Mouse (Mus musculus) forebrain, embryonic 11.5 days (tissue): ENCODE measurements at regions not wholly inside any gene's neighbourhood (a gene's known extent, or its start where the extent isn't known, plus 50 kb on each side); places are given as distances from the start of the nearest gene placed in this dataset.

Source experiments
- ATAC-seq: fragments of 200-750 bp; cut with Nextera tagmentation; replicated peaks from 2 replicates; pipeline ENCODE4 v1.8.0; 2017; ENCODE audit warnings: moderate TSS enrichment; ENCODE audit not compliant: low FRiP score
- DNase-seq: peaks from one replicate; pipeline ENCODE4 v3.0.0-alpha.2; 2017; ENCODE audit warnings: low spot score
- H3K27ac ChIP-seq: fragments of 300-500 bp; sonication (generic); 2 replicates; pipeline ENCODE4 v1.5.1; 2014; ENCODE audit warnings: low read depth, low read length
- H3K27me3 ChIP-seq: fragments of 300-500 bp; sonication (generic); 2 replicates; pipeline ENCODE4 v1.6.1; 2014; ENCODE audit warnings: mild to moderate bottlenecking, low read length, mixed read lengths; ENCODE audit not compliant: control insufficient read depth, insufficient read depth
- H3K36me3 ChIP-seq: fragments of 300-500 bp; sonication (generic); 2 replicates; pipeline ENCODE4 v1.6.1; 2014; ENCODE audit warnings: mild to moderate bottlenecking, low read length, moderate library complexity, mixed read lengths; ENCODE audit not compliant: control insufficient read depth, insufficient read depth
- H3K4me1 ChIP-seq: fragments of 300-500 bp; sonication (generic); replicated peaks from 2 replicates; pipeline ENCODE4 v1.6.1; 2014; ENCODE audit warnings: low read length, mixed read lengths; ENCODE audit not compliant: control insufficient read depth, insufficient read depth
- H3K4me2 ChIP-seq: fragments of 300-500 bp; sonication (generic); 2 replicates; pipeline ENCODE4 v1.6.1; 2014; ENCODE audit warnings: low read depth, mild to moderate bottlenecking, low read length, moderate library complexity, mixed read lengths; ENCODE audit not compliant: severe bottlenecking
- H3K4me3 ChIP-seq: fragments of 300-500 bp; sonication (generic); 2 replicates; pipeline ENCODE4 v1.5.1; 2014; ENCODE audit warnings: low read depth, low read length
- H3K9ac ChIP-seq: fragments of 300-500 bp; sonication (generic); 2 replicates; pipeline ENCODE4 v1.6.1; 2014; ENCODE audit warnings: low read length
- H3K9me3 ChIP-seq: fragments of 300-500 bp; sonication (generic); 2 replicates; pipeline ENCODE4 v1.6.1; 2016; ENCODE audit warnings: low read length, mixed read lengths; ENCODE audit not compliant: control insufficient read depth
- WGBS: fragments of 180-500 bp; shearing (Covaris S2); extraction: QIAGEN DNeasy Blood & Tissue Kit; methylation state at CpG from one replicate; pipeline ENCODE4 v1.1.7; 2014; 5-methylcytosine and 5-hydroxymethylcytosine counted together

DNA sequence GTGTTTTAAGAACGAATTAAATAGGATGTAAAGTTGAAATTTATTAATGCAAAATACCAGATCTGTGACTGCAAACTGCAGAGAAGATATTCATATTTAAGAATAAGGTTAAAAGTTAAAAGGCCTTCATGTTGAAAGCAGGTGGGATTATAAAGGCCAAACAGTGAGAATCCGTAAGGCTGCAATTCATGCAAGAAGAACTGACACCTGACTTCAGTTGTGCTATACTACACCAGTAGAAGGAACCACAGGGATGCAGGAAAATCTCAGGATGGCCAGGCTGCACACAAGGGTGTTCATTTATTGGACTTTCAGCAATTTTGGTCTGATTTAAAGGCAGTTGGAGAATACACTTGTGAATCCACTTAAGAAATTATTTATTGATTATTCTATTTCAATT lies 147.4 kb upstream of the Cypt12 start:
- Histone ChIP-seq H3K9me3 (no peaks in the 10 kb centered on the region), H3K27me3 (no peaks in the 10 kb centered on the region), H3K9ac (no peak overlapping the region), H3K27ac (no peak overlapping the region), H3K4me1 (peaks cover 7% of the 10 kb centered on the region; the same call in 1 of the 2 replicates), H3K36me3 (0 out of 2 replicates have a peak, but pooled peaks cover 3% of the 10 kb centered on the region), H3K4me2 (no peak overlapping the region), H3K4me3 (no peak overlapping the region)
- DNase-seq (no peak), ATAC-seq (no peak)
- 83% methylated on average over 2 of the region's 2 CpGs for WGBS

DNA sequence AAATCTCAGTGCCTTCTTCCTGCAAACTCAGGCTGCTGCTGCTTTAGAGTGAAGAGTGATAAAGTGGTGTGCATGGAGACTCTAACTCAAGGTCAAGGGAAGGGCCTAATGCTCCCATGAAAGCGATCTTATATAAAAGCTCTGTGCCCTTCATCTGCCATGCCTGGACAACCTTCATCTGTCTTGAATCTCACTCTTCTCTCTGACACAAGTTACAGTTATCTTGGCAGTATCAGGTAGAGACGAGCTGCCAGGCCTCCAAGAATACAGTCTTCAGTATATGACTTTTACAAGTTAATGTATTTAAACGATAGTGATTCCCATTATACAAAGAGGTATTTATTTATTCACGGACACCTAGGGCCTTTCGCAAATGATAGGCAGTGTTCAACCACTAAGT lies 146.7 kb upstream of the Cypt12 start:
- H3K36me3 ChIP-seq: no peaks in the 10 kb centered on the region
- no peak overlapping the region for H3K4me3 ChIP-seq
- no peak overlapping the region for H3K9ac ChIP-seq
- ATAC-seq (no peak), DNase-seq (no peak)
- H3K27ac ChIP-seq: no peak overlapping the region
- H3K27me3 ChIP-seq: no peaks in the 10 kb centered on the region
- H3K4me2 ChIP-seq: no peak overlapping the region
- 92% methylated on average over 5 of the region's 5 CpGs for WGBS
- peaks cover 3% of the 10 kb centered on the region; the same call in 1 of the 2 replicates for H3K4me1 ChIP-seq
- H3K9me3 ChIP-seq: no peaks in the 10 kb centered on the region

DNA sequence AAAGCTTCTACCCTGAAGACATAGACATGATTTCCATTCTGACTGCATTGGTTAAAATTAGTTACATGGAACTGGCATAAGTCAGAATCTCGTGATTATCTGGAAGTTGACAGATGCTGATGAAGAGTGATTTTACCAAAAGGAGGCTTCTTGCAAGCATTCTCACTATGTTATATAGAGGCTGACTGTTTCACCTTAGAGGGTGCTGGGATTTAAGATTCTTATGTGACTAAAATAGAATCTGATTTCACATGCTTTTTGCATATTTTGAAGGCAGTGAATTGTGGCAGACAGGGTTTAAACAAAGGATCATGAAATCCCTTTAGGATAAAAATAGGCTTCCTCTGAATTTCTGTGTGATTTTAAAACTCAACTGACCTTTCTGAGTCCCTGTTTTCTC lies 143.0 kb upstream of the Cypt12 start:
- no peak for DNase-seq

DNA sequence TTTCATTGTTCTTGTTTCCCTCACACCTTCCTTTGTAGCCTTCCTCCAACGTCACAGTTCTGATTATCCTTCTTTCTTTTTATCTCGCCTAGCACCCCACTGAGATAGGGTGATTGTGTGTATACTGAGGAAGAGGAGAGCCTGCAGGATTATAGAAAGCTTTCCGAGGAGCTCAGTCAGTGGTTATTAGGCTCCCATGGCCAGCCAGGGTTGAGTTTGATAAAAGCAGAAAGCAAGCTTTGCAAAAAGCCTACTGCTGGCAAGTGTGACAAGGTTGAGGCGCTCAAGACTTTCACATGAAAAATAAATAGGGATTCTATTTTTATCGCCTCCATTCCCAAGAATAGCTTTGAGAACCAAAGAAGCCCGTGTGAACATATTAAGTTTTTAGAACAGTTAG lies 136.9 kb upstream of the Cypt12 start:
- H3K4me3 ChIP-seq: no peak overlapping the region
- no peaks in the 10 kb centered on the region for H3K27me3 ChIP-seq
- ATAC-seq (no peak), DNase-seq (no peak)
- no peaks in the 10 kb centered on the region for H3K9me3 ChIP-seq
- H3K36me3 ChIP-seq: no peaks in the 10 kb centered on the region
- H3K4me1 ChIP-seq: no peaks in the 10 kb centered on the region; the same call in 1 of the 2 replicates
- WGBS: 28% methylated on average over 6 of the region's 6 CpGs
- no peak overlapping the region for H3K27ac ChIP-seq
- no peak overlapping the region for H3K9ac ChIP-seq
- H3K4me2 ChIP-seq: no peak overlapping the region

More for the DNA sequence above, 143.0 kb upstream of the Cypt12 start:
- Histone ChIP-seq H3K9ac (no peak overlapping the region), H3K36me3 (no peaks in the 10 kb centered on the region), H3K27ac (no peak overlapping the region), H3K27me3 (no peaks in the 10 kb centered on the region), H3K9me3 (no peaks in the 10 kb centered on the region), H3K4me2 (no peak overlapping the region), H3K4me3 (no peak overlapping the region), H3K4me1 (no peaks in the 10 kb centered on the region)
- ATAC-seq: no peak
- 67% methylated on average over 1 of the region's 1 CpGs for WGBS

DNA sequence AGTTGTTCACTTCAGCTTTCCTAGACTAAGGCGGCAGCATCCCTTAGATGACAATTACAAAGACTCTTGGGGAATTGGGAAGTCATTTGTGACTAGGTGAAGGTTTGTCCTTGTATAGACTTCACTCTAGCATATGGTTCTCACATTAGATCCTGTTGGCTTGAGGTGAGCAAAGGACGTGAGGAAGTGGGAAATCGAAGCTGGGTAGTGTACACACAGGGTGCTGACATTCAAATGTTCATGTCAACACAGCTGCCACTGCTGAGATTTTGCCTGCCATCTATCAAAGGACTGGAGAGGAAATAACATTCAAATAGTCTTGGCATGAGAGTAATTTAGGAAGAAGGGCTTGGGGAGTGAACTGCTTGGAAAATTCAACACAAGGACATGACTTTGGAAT lies 124.0 kb upstream of the Cypt12 start:
- Histone ChIP-seq H3K27me3 (no peaks in the 10 kb centered on the region), H3K36me3 (no peaks in the 10 kb centered on the region), H3K9ac (no peak overlapping the region), H3K4me2 (no peak overlapping the region), H3K4me1 (no peaks in the 10 kb centered on the region), H3K4me3 (no peak overlapping the region), H3K27ac (no peak overlapping the region), H3K9me3 (no peaks in the 10 kb centered on the region)
- WGBS: 72% methylated on average over 3 of the region's 3 CpGs
- no peak; the same call in 1 of the 2 replicates for ATAC-seq
- no peak for DNase-seq

DNA sequence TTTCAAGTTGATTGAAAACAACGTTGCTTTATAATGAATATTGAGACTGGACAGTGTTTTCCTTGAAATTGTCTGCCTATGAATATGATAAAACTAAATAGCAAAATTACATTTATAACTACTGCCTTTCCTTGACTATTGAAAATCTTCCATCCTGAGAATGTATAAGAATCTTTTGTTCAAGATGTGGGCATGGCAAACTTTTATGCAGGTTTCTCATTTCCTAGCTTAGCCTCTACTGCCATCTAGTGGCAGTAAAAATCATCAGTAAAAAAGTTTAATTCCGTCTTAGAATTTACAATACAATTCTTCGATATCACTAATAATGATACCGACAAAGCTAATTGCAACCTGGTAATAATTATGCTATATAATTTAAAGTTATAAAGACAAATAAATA lies 123.5 kb upstream of the Cypt12 start:
- Histone ChIP-seq H3K36me3 (no peaks in the 10 kb centered on the region), H3K27me3 (no peaks in the 10 kb centered on the region), H3K4me1 (no peaks in the 10 kb centered on the region), H3K27ac (no peak overlapping the region), H3K4me3 (no peak overlapping the region), H3K9me3 (no peaks in the 10 kb centered on the region), H3K4me2 (no peak overlapping the region), H3K9ac (no peak overlapping the region)
- WGBS: 49% methylated on average over 4 of the region's 4 CpGs
- ATAC-seq: no peak
- no peak for DNase-seq

DNA sequence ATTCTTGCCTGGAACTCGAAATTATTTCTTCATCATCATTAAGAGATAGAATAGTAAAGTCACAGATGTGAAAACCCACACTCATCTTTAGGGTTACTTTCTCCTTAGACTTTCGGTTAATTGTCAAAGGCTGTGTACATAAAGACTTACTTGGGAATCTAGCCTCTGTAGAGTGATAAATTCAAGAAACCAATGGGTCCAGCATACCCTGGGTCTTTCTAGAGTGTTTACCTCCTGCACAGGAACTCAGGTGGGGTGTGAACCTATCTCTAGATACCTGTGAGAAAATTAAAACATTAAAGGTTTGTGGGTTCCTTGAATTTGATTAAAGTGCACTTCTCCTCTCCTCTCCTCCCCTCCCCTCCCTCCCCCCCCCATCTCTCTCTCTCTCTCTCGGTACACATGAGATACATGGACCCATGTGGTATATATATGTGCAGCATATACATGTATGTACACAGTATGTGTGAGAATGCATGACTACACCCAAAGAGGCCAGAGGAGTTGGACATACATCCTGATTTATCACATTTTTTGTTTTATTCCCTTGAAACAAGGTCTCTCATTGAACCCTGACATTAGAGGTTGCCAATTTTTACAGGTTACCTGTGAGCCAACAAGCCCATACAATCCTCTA lies 122.8 kb upstream of the Cypt12 start:
- DNase-seq (no peak), ATAC-seq (no peak)
- H3K27me3 ChIP-seq: no peaks in the 10 kb centered on the region
- no peaks in the 10 kb centered on the region for H3K36me3 ChIP-seq
- H3K9me3 ChIP-seq: no peaks in the 10 kb centered on the region
- H3K4me2 ChIP-seq: no peak overlapping the region
- no peak overlapping the region for H3K4me3 ChIP-seq
- WGBS: 78% methylated on average over 3 of the region's 3 CpGs
- H3K9ac ChIP-seq: no peak overlapping the region
- H3K4me1 ChIP-seq: no peaks in the 10 kb centered on the region
- no peak overlapping the region for H3K27ac ChIP-seq

DNA sequence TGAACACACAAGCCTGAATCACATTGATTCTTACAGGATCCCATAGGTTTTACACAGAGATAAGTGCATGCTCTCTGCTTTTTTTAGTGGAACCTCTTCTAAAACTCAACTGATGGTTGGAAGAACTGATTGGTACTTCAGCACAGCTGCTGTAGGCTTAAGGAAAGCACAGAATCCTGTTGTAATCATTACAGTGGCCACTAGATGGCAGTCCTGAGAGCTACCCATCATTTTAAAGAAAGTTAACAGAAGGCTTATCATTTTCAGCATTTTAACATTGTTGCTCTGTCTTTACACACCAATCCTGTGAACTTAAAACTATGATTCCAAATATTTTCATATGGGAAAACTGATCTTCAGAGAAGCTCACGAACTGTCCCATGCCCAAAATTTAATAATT lies 113.5 kb upstream of the Cypt12 start:
- Histone ChIP-seq H3K4me2 (no peak overlapping the region), H3K4me1 (no peaks in the 10 kb centered on the region), H3K36me3 (no peaks in the 10 kb centered on the region), H3K9me3 (no peaks in the 10 kb centered on the region), H3K9ac (no peak overlapping the region), H3K27ac (no peak overlapping the region), H3K4me3 (no peak overlapping the region), H3K27me3 (no peaks in the 10 kb centered on the region)
- WGBS: 56% methylated on average over 1 of the region's 1 CpGs
- ATAC-seq (no peak), DNase-seq (peak; percentile 60)

DNA sequence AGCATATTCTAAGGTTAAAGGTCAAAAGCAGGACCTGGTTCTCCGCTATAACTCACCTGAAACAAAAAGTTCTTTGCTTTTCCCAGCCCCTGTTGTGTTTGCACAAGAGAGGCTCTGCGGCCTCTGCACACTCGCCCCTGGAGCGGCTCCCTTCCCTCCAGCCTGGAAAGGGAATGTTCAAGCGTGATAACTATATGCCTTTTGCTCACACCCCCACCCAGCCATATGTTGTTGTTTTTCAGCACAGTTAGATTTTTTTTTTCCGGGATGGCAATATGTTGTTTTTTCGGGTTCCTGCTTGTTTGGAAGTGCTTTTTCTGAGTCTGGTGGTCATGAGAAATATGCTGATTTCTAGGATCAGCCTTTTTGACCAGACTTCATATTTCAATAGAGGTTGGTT lies 100.6 kb upstream of the Cypt12 start:
- H3K4me3 ChIP-seq: no peak overlapping the region
- H3K4me1 ChIP-seq: no peaks in the 10 kb centered on the region
- no peaks in the 10 kb centered on the region for H3K27me3 ChIP-seq
- no peaks in the 10 kb centered on the region for H3K9me3 ChIP-seq
- DNase-seq: no peak
- no peak overlapping the region for H3K9ac ChIP-seq
- H3K4me2 ChIP-seq: no peak overlapping the region
- WGBS: 83% methylated on average over 7 of the region's 7 CpGs
- ATAC-seq: no peak
- H3K27ac ChIP-seq: no peak overlapping the region
- no peaks in the 10 kb centered on the region for H3K36me3 ChIP-seq
